Mouse (Mus musculus) myocyte (in vitro differentiated cells): Measurements from ENCODE around the gene Spock1. TPM values are rescaled to one million over a fixed set of nuclear protein-coding genes. Genes with fewer than 3 reads are reported as not detected.

Experiments used
- H3K27me3 ChIP-seq: one replicate; pipeline ENCODE4 v1.6.1; 2011; ENCODE audit not compliant: control insufficient read depth, insufficient read depth, insufficient read length
- H3K36me3 ChIP-seq: one replicate; pipeline ENCODE4 v1.6.1; 2011; ENCODE audit not compliant: control insufficient read depth, insufficient read depth
- H3K4me2 ChIP-seq: one replicate; pipeline ENCODE4 v1.6.1; 2011; ENCODE audit warnings: low read depth, control low read depth
- H3K4me3 ChIP-seq: one replicate; pipeline ENCODE4 v1.5.1; 2011; ENCODE audit warnings: mild to moderate bottlenecking, control low read depth, moderate library complexity
- H3K79me2 ChIP-seq: one replicate; pipeline ENCODE4 v1.6.1; 2011; ENCODE audit not compliant: control insufficient read depth, insufficient read depth
- H3ac ChIP-seq: one replicate; pipeline ENCODE4 v1.6.1; 2011; ENCODE audit not compliant: control insufficient read depth, insufficient read length
- CEBPB ChIP-seq: IDR thresholded peaks from 2 replicates; pipeline ENCODE4 v1.6.1; 2011; ENCODE audit warnings: mild to moderate bottlenecking, moderate library complexity; ENCODE audit not compliant: poor library complexity, insufficient read depth, severe bottlenecking
- E2F4 ChIP-seq: IDR thresholded peaks from one replicate; pipeline ENCODE4 v1.6.1; 2011; ENCODE audit warnings: mild to moderate bottlenecking, control low read depth, moderate library complexity; ENCODE audit not compliant: insufficient read depth
- MAX ChIP-seq: IDR thresholded peaks from one replicate; pipeline ENCODE4 v1.6.1; 2011; ENCODE audit warnings: low read depth, mild to moderate bottlenecking, control low read depth
- MYOD1 ChIP-seq, 3 experiments: IDR thresholded peaks; one replicate each; pipeline ENCODE4 v1.6.1; 2011; ENCODE audit warnings: control low read depth in 2 of 3, low read depth in 2 of 3, mild to moderate bottlenecking in 2 of 3, moderate library complexity in 1 of 3; ENCODE audit not compliant: insufficient read length in 2 of 3, control insufficient read depth in 1 of 3
- MYOG ChIP-seq, 3 experiments: IDR thresholded peaks; one replicate each; pipeline ENCODE4 v1.6.1; 2011; ENCODE audit warnings: control low read depth in 2 of 3, low read depth in 2 of 3, mild to moderate bottlenecking in 2 of 3; ENCODE audit not compliant: insufficient read length in 2 of 3, control insufficient read depth in 1 of 3, insufficient read depth in 1 of 3
- POLR2A ChIP-seq: IDR thresholded peaks from one replicate; pipeline ENCODE4 v1.6.1; 2011; ENCODE audit warnings: low read depth, mild to moderate bottlenecking, control low read depth, moderate library complexity; ENCODE audit not compliant: insufficient read length
- POLR2AphosphoS2 ChIP-seq: IDR thresholded peaks from one replicate; pipeline ENCODE4 v1.6.1; 2011; ENCODE audit warnings: low read depth, control low read depth; ENCODE audit not compliant: insufficient read length
- REST ChIP-seq: IDR thresholded peaks from one replicate; pipeline ENCODE4 v1.6.1; 2011; ENCODE audit warnings: mild to moderate bottlenecking, control low read depth, moderate library complexity; ENCODE audit not compliant: insufficient read depth, insufficient read length
- SRF ChIP-seq: IDR thresholded peaks from one replicate; pipeline ENCODE4 v1.6.1; 2011; ENCODE audit warnings: low read depth; ENCODE audit not compliant: control insufficient read depth, insufficient read length
- TCF12 ChIP-seq: IDR thresholded peaks from one replicate; pipeline ENCODE4 v1.6.1; 2011; ENCODE audit warnings: mild to moderate bottlenecking, control low read depth; ENCODE audit not compliant: poor library complexity, insufficient read depth, severe bottlenecking
- TCF3 ChIP-seq: IDR thresholded peaks from one replicate; pipeline ENCODE4 v1.6.1; 2011; ENCODE audit warnings: low read depth, control low read depth; ENCODE audit not compliant: insufficient read length
- USF1 ChIP-seq: IDR thresholded peaks from one replicate; pipeline ENCODE4 v1.6.1; 2011; ENCODE audit warnings: low read depth, mild to moderate bottlenecking, control low read depth, moderate library complexity
- polyA plus RNA-seq: library from polyadenylated mRNA; unstranded; fragments of >200 nt; fragmentation: generic; extraction: Trizol; gene quantifications from one replicate; pipeline ENCODE4 v1.2.1, GENCODE M21; 2012; ENCODE audit warnings: missing spikeins

The Spock1 gene
- polyA plus RNA-seq, 1 experiment: 0.19 TPM

DNA sequence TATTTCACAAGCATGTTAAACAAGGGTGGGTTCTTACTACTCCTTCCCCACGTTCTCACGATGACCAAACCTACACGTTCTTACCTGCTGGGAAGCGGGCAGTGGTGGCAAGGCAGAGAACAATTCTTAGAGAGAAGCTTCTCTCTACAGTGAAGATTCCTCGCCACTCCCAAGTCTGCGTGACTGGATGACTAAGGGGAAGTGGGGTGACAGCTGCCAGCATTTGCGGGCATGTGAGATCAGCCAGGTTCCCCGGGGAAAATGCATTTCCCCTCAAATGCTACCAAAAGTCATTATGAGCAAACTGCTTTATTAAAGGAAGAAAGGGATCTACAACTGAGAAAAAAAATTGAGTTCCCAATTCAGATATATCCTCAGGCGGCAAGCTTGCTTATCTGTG, 18.4 kb downstream of the Spock1 start:
- H3K4me3 ChIP-seq: no peak overlapping the region
- TF ChIP-seq POLR2A: no peak
- no peak for TF ChIP-seq USF1
- no peak for TF ChIP-seq SRF
- no peak for TF ChIP-seq TCF3
- TF ChIP-seq REST: no peak
- no peak for TF ChIP-seq E2F4
- no peak for TF ChIP-seq TCF12
- peak in 2 of 3 experiments; percentile 42 to 60 for TF ChIP-seq MYOD1 (IDR thresholded peaks at IDR 0.05; ENCODE audit: control insufficient read depth in 1 of 3, insufficient read length in 2 of 3, low read depth in 2 of 3)
- TF ChIP-seq MYOG (IDR thresholded peaks at IDR 0.05; ENCODE audit: control insufficient read depth in 1 of 3, insufficient read depth in 1 of 3, insufficient read length in 2 of 3, low read depth in 2 of 3): peak in 1 of 3 experiments; percentile 58
- TF ChIP-seq POLR2AphosphoS2: no peak
- no peak for TF ChIP-seq MAX
- TF ChIP-seq CEBPB: no peak
- no peak overlapping the region for H3ac ChIP-seq
- H3K36me3 ChIP-seq: no peaks in the 10 kb centered on the region
- H3K79me2 ChIP-seq: no peaks in the 10 kb centered on the region
- H3K4me2 ChIP-seq: peak overlapping the region; percentile 66
- H3K27me3 ChIP-seq: no peaks in the 10 kb centered on the region

DNA sequence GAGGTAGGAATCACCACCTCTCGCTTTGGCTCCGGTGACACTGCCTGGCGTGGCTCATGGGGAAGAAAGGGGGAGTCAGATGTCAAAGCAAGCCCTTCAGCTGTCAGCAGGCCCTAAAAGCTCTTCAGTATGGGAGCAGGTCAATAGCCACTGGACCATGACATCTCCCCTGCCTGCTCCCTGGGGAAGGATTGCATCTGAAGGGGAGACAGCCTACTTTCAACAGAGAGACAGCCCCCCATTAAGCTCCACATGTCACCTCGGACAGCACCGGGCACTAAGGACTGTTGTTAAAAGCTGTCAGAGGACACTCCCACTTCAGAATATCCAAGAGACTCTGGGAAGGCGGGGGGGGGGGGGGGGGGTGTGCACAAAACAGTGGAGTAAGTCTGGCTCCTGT, 19.1 kb downstream of the Spock1 start:
- TF ChIP-seq POLR2A: no peak
- TF ChIP-seq TCF3: no peak
- TF ChIP-seq TCF12: no peak
- TF ChIP-seq SRF: no peak
- no peak for TF ChIP-seq POLR2AphosphoS2
- no peak for TF ChIP-seq MAX
- no peak for TF ChIP-seq REST
- no peak for TF ChIP-seq CEBPB
- TF ChIP-seq USF1: no peak
- TF ChIP-seq E2F4: no peak
- TF ChIP-seq MYOD1 (IDR thresholded peaks at IDR 0.05; ENCODE audit: control insufficient read depth in 1 of 3, insufficient read length in 2 of 3, low read depth in 2 of 3): no peak
- no peak for TF ChIP-seq MYOG (IDR thresholded peaks at IDR 0.05; ENCODE audit: control insufficient read depth in 1 of 3, insufficient read depth in 1 of 3, insufficient read length in 2 of 3, low read depth in 2 of 3)
- no peak overlapping the region for H3K4me3 ChIP-seq
- H3K27me3 ChIP-seq: no peaks in the 10 kb centered on the region
- H3K4me2 ChIP-seq: peak overlapping the region; percentile 66
- H3ac ChIP-seq: no peak overlapping the region
- H3K36me3 ChIP-seq: no peaks in the 10 kb centered on the region
- no peaks in the 10 kb centered on the region for H3K79me2 ChIP-seq

DNA sequence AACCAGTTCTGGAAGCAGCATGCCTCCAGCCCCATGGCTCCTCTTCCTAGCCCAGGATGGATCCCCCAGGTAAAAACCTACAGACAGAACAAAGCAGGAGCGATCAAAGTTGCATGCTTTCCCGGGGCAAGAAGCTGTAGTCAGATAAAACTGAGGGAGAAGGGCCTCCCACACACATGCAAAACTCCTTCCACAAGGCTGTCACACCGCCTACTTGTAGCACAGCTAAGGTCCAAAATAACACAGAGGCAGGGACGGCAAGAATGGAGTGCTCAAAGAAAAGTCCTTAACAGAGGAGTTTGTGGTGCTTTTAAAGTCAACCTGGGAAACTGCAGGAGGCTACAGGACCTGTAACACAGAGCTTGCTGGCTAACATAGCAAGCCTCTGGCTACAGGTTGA, 28.3 kb downstream of the Spock1 start:
- Histone ChIP-seq H3K27me3 (no peaks in the 10 kb centered on the region), H3K4me3 (no peak overlapping the region), H3ac (no peak overlapping the region), H3K4me2 (no peak overlapping the region), H3K79me2 (no peaks in the 10 kb centered on the region), H3K36me3 (no peaks in the 10 kb centered on the region)
- TF ChIP-seq USF1 (no peak), MYOD1 (IDR thresholded peaks at IDR 0.05; ENCODE audit: control insufficient read depth in 1 of 3, insufficient read length in 2 of 3, low read depth in 2 of 3) (no peak), REST (no peak), POLR2A (no peak), MYOG (IDR thresholded peaks at IDR 0.05; ENCODE audit: control insufficient read depth in 1 of 3, insufficient read depth in 1 of 3, insufficient read length in 2 of 3, low read depth in 2 of 3) (no peak), TCF3 (no peak)

DNA sequence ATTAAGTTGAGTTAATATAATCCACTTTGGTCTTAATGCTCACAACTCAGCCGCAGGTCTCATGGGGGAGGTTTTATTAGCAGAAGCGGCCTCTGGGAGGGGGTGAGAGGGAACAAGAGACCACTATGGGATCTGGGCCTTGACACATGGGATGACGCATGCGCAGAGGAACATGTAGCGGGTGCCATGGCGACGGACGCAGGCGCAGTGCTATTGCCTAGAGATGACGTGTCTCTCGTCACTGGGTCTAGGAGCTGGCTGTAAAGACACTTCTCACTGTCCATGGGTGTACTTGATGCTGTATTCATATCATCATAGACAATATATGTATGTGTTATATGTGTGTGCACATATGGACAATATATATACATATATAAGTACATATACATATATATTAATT, 29.3 kb downstream of the Spock1 start:
- H3ac ChIP-seq: no peak overlapping the region
- H3K4me2 ChIP-seq: no peak overlapping the region
- no peaks in the 10 kb centered on the region for H3K36me3 ChIP-seq
- no peak overlapping the region for H3K4me3 ChIP-seq
- no peak for TF ChIP-seq CEBPB
- TF ChIP-seq MAX: no peak
- TF ChIP-seq SRF: no peak
- no peak for TF ChIP-seq POLR2A
- TF ChIP-seq E2F4: no peak
- TF ChIP-seq TCF12: no peak
- no peak for TF ChIP-seq POLR2AphosphoS2
- TF ChIP-seq REST: no peak
- no peak for TF ChIP-seq MYOD1 (IDR thresholded peaks at IDR 0.05; ENCODE audit: control insufficient read depth in 1 of 3, insufficient read length in 2 of 3, low read depth in 2 of 3)
- no peak for TF ChIP-seq USF1
- TF ChIP-seq MYOG (IDR thresholded peaks at IDR 0.05; ENCODE audit: control insufficient read depth in 1 of 3, insufficient read depth in 1 of 3, insufficient read length in 2 of 3, low read depth in 2 of 3): no peak
- no peak for TF ChIP-seq TCF3
- no peaks in the 10 kb centered on the region for H3K27me3 ChIP-seq
- no peaks in the 10 kb centered on the region for H3K79me2 ChIP-seq

DNA sequence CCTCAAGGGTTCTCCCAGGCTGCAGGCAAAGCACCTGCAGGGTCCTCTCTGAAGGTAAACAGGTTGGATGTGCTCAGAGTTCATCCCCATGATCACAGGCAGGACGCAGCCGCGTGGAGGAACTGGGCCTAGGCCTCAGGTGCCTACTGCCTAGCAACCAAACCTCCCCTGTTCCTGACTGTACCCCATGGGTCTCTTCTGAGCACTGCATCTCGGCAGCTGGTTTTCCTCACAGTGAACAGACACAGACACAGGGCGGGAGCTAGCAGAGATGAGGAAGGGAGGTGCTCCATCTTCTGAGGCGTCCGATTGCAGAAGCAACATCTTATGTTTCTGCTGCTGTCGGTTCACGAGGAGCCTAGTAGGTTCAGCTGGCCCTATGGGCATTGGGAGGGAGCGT, 30.4 kb downstream of the Spock1 start:
- TF ChIP-seq MAX (no peak), CEBPB (no peak), REST (no peak), POLR2A (no peak), USF1 (no peak), MYOD1 (IDR thresholded peaks at IDR 0.05; ENCODE audit: control insufficient read depth in 1 of 3, insufficient read length in 2 of 3, low read depth in 2 of 3) (no peak), TCF3 (no peak), TCF12 (no peak), SRF (no peak)
- H3K4me3 ChIP-seq: no peak overlapping the region
- no peak overlapping the region for H3ac ChIP-seq
- H3K79me2 ChIP-seq: no peaks in the 10 kb centered on the region
- no peaks in the 10 kb centered on the region for H3K36me3 ChIP-seq
- no peaks in the 10 kb centered on the region for H3K27me3 ChIP-seq
- H3K4me2 ChIP-seq: no peak overlapping the region
